Mouse (Mus musculus): Measurements from ENCODE around the gene Tmem229b. TPM values are rescaled to one million over a fixed set of nuclear protein-coding genes. Genes with fewer than 3 reads are reported as not detected.

Gene Tmem229b
- total and polyA plus RNA-seq, 2 experiments: 1.4 to 1.6 TPM

GRCm38 (mm10) chr12:78922058-78922457, 85.4 kb downstream of the Tmem229b start:
- H3K4me3 ChIP-seq (ENCODE audit: insufficient read depth, low read depth, low read length): no peak overlapping the region
- WGBS: 69% methylated on average over 3 of the region's 3 CpGs
- H3K9ac ChIP-seq (ENCODE audit: low read depth, low read length): no peak overlapping the region
- H3K79me2 ChIP-seq (ENCODE audit: control insufficient read depth, insufficient read depth, low read length): no peaks in the 10 kb centered on the region
- H3K27me3 ChIP-seq (ENCODE audit: control insufficient read depth, insufficient read depth, low read length): no peaks in the 10 kb centered on the region
- DNase-seq (ENCODE audit: extremely low read depth, low read depth, low spot score): no peak
- H3K4me1 ChIP-seq (ENCODE audit: control insufficient read depth, insufficient read depth, low read length): 0 out of 2 replicates have a peak, but pooled peaks cover 1% of the 10 kb centered on the region
- TF ChIP-seq POLR2A (IDR thresholded peaks at IDR 0.05; ENCODE audit: extremely low read depth, insufficient read depth, low read length): no peak
- no peak for TF ChIP-seq CTCF (IDR thresholded peaks at IDR 0.05; ENCODE audit: low read depth, low read length)
- H3K36me3 ChIP-seq (ENCODE audit: control insufficient read depth, insufficient read depth, low read length): no peaks in the 10 kb centered on the region
- no peak overlapping the region for H3K27ac ChIP-seq (replicated peaks; ENCODE audit: insufficient read depth, low read depth, low read length)

GRCm38 (mm10) chr12:78921421-78921820, 86.0 kb downstream of the Tmem229b start:
- no peak for TF ChIP-seq POLR2A (IDR thresholded peaks at IDR 0.05; ENCODE audit: extremely low read depth, insufficient read depth, low read length)
- TF ChIP-seq CTCF (IDR thresholded peaks at IDR 0.05; ENCODE audit: low read depth, low read length): no peak
- 83% methylated on average over 4 of the region's 4 CpGs for WGBS
- no peak overlapping the region for H3K9ac ChIP-seq (ENCODE audit: low read depth, low read length)

GRCm38 (mm10) chr12:78919079-78919712, 88.2 kb downstream of the Tmem229b start:
- Histone ChIP-seq H3K27me3 (ENCODE audit: control insufficient read depth, insufficient read depth, low read length) (no peaks in the 10 kb centered on the region), H3K79me2 (ENCODE audit: control insufficient read depth, insufficient read depth, low read length) (no peaks in the 10 kb centered on the region), H3K4me3 (ENCODE audit: insufficient read depth, low read depth, low read length) (no peak overlapping the region), H3K27ac (replicated peaks; ENCODE audit: insufficient read depth, low read depth, low read length) (no peak overlapping the region), H3K36me3 (ENCODE audit: control insufficient read depth, insufficient read depth, low read length) (no peaks in the 10 kb centered on the region), H3K4me1 (ENCODE audit: control insufficient read depth, insufficient read depth, low read length) (0 out of 2 replicates have a peak, but pooled peaks cover 1% of the 10 kb centered on the region), H3K9ac (ENCODE audit: low read depth, low read length) (no peak overlapping the region)
- WGBS: 27% methylated on average over 16 of the region's 16 CpGs
- TF ChIP-seq CTCF (IDR thresholded peaks at IDR 0.05; ENCODE audit: low read depth, low read length) (peak; percentile 60), POLR2A (IDR thresholded peaks at IDR 0.05; ENCODE audit: extremely low read depth, insufficient read depth, low read length) (no peak)
- peak; percentile 65 for DNase-seq (ENCODE audit: extremely low read depth, low read depth, low spot score)

More at GRCm38 (mm10) chr12:78921421-78921820, 86.0 kb downstream of the Tmem229b start:
- Histone ChIP-seq H3K36me3 (ENCODE audit: control insufficient read depth, insufficient read depth, low read length) (no peaks in the 10 kb centered on the region), H3K27ac (replicated peaks; ENCODE audit: insufficient read depth, low read depth, low read length) (no peak overlapping the region), H3K4me1 (ENCODE audit: control insufficient read depth, insufficient read depth, low read length) (0 out of 2 replicates have a peak, but pooled peaks cover 1% of the 10 kb centered on the region), H3K79me2 (ENCODE audit: control insufficient read depth, insufficient read depth, low read length) (no peaks in the 10 kb centered on the region), H3K4me3 (ENCODE audit: insufficient read depth, low read depth, low read length) (no peak overlapping the region), H3K27me3 (ENCODE audit: control insufficient read depth, insufficient read depth, low read length) (no peaks in the 10 kb centered on the region)
- no peak for DNase-seq (ENCODE audit: extremely low read depth, low read depth, low spot score)

- H3K4me3 ChIP-seq (ENCODE audit: insufficient read depth, low read depth, low read length): no peak overlapping the region
- peak; percentile 68 for DNase-seq (ENCODE audit: extremely low read depth, low read depth, low spot score)
- H3K27me3 ChIP-seq (ENCODE audit: control insufficient read depth, insufficient read depth, low read length): no peaks in the 10 kb centered on the region
- H3K79me2 ChIP-seq (ENCODE audit: control insufficient read depth, insufficient read depth, low read length): no peaks in the 10 kb centered on the region
- H3K27ac ChIP-seq (replicated peaks; ENCODE audit: insufficient read depth, low read depth, low read length): no peak overlapping the region
- H3K9ac ChIP-seq (ENCODE audit: low read depth, low read length): no peak overlapping the region
- 15% methylated on average over 11 of the region's 11 CpGs for WGBS
- H3K4me1 ChIP-seq (ENCODE audit: control insufficient read depth, insufficient read depth, low read length): 0 out of 2 replicates have a peak, but pooled peaks cover 1% of the 10 kb centered on the region
- TF ChIP-seq CTCF (IDR thresholded peaks at IDR 0.05; ENCODE audit: low read depth, low read length): peak; percentile 81
- TF ChIP-seq POLR2A (IDR thresholded peaks at IDR 0.05; ENCODE audit: extremely low read depth, insufficient read depth, low read length): no peak
- no peaks in the 10 kb centered on the region for H3K36me3 ChIP-seq (ENCODE audit: control insufficient read depth, insufficient read depth, low read length)
Observed at GRCm38 (mm10) chr12:78918227-78919078, 89.0 kb downstream of the Tmem229b start.

GRCm38 (mm10) chr12:78916278-78916677, 91.1 kb downstream of the Tmem229b start:
- 0 out of 2 replicates have a peak, but pooled peaks cover 1% of the 10 kb centered on the region for H3K4me1 ChIP-seq (ENCODE audit: control insufficient read depth, insufficient read depth, low read length)
- no peak for DNase-seq (ENCODE audit: extremely low read depth, low read depth, low spot score)
- no peaks in the 10 kb centered on the region for H3K36me3 ChIP-seq (ENCODE audit: control insufficient read depth, insufficient read depth, low read length)

More at GRCm38 (mm10) chr12:78916278-78916677, 91.1 kb downstream of the Tmem229b start:
- TF ChIP-seq CTCF (IDR thresholded peaks at IDR 0.05; ENCODE audit: low read depth, low read length) (no peak; the same call in 1 of the 2 replicates), POLR2A (IDR thresholded peaks at IDR 0.05; ENCODE audit: extremely low read depth, insufficient read depth, low read length) (no peak)
- H3K27me3 ChIP-seq (ENCODE audit: control insufficient read depth, insufficient read depth, low read length): no peaks in the 10 kb centered on the region
- H3K79me2 ChIP-seq (ENCODE audit: control insufficient read depth, insufficient read depth, low read length): no peaks in the 10 kb centered on the region
- WGBS: 74% methylated on average over 3 of the region's 3 CpGs
- H3K27ac ChIP-seq (replicated peaks; ENCODE audit: insufficient read depth, low read depth, low read length): no peak overlapping the region
- H3K9ac ChIP-seq (ENCODE audit: low read depth, low read length): no peak overlapping the region
- H3K4me3 ChIP-seq (ENCODE audit: insufficient read depth, low read depth, low read length): no peak overlapping the region
